Mouse (Mus musculus) retina, postnatal 7 days (tissue): ENCODE results near the gene Rpl3l.

ENCODE experiments used
- DNase-seq: peaks from one replicate; pipeline ENCODE4 v3.0.0-alpha.2; 2012; ENCODE audit warnings: low read depth, low spot score

Gene Rpl3l

DNA sequence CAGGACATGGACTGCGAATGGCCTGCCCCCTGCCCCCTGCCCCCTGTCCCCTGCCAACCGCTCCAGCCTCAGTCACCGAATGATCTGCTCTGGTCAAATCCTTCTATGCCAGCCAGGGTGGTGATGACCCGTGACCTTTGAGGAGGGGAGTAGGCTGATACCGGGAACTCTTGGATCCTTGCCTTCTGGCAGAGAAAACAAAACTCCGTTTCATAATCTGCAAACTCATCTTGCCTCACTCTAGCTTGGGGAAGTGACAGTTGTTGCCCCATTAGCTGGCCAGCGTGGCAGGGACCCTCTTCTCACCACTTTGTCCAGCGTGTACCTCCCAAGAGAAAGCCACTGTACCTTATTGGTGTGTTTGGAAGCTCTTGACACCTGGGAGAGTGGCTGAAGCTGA lies 14.7 kb downstream of the Rpl3l start:
- DNase-seq: no peak

DNA sequence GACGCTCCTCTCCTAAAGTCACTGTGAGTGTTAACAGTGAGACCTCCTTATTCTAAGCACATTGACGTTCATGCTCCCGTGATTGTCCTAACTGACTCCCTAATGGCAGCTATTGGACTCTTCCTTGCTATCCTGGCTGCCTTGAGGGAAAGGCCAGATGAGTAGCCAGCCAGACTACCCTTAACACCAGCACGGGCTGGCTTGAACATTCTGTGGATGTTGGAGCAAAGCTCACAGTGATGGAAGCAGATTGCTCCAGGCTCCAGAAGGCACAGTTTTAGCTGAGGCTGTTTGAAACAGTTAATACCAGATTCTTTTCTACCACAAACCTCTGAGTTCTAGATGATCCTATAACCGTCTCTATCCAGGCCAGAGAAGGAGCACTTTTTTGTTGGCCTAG lies 16.3 kb downstream of the Rpl3l start:
- DNase-seq: no peak

DNA sequence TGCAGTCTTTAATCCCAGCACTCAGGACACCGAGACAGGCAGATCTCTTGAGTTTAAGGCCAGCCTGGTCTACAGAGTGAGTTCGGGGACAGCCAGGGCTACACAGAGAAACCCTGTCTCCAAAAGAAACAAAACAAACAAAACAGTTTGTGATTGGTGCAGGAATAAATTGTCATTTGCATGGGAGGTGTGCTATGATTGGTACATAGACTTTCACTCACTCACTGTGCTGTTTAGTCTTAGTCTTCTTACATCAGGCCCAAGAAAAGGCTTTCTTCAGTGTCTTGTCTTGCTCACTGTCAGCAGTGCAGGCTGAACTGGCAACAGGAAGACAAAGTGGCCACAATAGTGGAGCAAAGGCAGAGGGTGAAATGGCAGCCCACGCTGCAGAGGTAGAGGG lies 16.8 kb downstream of the Rpl3l start:
- no peak for DNase-seq

DNA sequence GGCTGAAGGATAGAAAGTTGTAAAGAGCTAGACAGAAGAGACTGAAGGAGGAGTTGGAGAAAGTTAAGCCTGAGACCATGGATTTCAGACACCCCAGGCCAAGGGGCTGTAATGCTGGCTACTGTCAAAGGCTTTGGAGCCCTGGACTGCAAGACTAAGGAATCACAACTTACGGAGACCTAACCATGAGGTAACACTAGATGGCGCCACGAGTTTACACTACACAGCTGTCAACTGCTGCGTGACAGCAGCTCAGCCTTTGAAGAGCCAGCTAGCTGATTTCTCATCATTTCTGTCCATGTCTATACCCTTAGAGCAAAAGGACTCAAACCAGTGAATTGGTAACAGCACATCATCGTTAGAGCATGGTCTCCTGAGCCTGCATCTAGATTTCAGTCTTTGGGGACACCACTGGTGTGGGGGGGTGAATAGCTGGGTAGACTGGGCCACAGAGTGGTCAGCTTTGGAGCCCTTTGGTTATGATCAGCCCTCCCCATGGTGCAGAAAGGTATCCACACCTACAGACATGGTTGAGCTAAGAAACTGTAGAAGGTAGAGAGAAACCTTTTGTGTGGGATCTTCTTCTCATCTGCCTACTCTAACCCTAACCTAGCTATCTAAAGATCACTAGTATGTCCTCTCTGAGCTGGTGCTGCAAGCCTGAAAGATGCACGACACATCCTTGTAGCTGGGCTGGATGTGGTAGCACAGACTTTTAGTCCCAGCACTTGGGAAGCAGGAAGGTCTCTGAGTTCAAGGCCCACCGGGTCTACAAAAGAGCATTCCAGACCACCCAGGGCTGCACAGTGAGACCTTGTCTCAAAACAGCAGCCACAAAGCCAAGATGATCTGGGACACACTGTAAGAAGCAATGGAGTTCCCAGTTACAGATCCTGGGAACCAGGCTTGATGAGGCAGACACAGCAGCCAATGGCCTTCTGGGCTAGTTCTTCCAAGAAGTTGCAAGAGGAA lies 18.2 kb downstream of the Rpl3l start:
- peak; percentile 80 for DNase-seq

DNA sequence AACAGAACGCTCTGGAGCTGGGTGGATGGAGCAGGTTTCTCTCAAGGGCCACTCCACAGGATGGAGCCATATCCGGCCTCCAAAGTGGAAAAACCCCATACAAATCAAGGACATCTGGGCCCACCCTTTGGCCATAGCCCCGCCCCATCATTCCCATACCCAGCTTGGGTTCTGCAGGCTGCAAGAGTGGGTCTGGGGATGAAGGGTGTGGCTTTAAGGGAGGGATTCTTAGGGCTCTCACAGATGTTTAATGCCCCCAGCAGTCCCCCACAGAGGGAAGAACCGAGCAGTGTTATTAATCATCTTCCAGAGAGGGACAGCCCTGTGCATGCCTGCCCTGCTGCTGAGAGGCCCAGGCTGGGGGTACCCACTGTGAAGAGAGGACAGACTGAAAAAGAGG lies 19.4 kb downstream of the Rpl3l start:
- DNase-seq: no peak

DNA sequence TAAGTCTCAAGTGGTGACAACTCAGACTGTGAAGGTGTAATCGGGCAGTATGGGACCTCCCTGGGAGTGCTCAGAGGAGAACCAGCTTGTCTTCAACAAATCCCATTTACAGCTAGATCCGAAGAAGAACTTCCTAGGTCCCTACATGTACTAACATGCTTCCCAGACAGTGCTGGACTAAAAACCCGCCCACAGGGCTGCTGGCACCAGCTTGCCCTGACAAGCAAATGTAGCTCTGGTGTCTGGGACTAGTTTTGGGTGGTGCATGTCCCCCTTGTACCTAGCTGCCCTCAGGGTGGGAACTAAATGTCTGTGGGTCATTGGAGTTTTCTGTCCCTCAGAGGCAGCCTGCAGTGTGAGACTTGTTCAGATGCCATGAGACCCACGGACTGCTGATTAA lies 23.9 kb downstream of the Rpl3l start:
- DNase-seq: no peak

DNA sequence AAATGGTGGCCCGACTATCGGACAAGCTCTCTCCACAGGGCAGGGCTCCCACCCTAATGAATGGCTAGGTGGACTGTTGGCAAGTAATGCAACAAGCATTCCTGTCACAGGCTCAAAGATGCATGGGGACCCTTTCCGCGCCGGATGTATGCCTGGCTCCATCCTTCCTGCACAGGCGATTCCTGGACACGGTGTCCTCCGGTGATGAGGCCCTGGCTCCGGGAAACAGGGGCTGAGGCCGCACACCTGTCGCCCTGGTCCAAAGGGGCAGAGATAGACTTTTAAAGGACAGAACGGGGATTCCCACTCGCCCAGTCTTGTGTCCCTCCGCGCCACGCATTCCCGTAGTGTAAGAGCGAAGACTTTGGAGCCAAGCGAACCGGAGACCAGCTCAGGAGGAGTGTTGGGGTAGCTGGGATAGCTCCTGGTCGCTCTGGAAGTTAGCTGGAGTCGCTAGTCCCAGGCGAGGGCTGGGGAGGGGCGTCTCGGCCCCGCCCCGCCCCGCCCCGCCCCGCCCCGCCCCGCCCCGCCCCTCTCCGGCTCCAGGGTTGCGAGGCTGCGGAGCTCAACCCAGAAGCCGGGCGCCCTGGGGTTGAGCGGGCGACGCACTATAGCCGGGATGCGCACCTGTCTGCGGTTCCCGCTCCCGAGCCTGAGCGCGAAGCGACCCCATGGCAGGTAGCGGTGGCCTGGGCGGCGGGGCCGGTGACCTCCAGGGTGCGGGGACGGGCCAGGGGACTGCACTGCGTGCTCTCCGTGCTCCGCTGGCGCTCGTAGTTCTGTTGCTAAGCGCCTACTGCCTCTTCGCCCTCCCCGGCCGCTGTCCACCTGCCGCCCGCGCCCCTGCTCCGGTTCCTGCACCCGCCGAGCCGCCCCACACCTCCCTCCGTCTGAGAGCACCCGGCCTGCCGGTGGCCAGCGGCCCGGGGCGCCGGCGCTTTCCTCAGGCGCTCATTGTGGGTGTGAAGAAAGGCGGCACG lies 25.1 kb downstream of the Rpl3l start, which contains the start of gene Hs3st6:
Hs3st6 (plus strand) TSS at position 574 of the 980 bp plus-strand sequence.
- DNase-seq: no peak

DNA sequence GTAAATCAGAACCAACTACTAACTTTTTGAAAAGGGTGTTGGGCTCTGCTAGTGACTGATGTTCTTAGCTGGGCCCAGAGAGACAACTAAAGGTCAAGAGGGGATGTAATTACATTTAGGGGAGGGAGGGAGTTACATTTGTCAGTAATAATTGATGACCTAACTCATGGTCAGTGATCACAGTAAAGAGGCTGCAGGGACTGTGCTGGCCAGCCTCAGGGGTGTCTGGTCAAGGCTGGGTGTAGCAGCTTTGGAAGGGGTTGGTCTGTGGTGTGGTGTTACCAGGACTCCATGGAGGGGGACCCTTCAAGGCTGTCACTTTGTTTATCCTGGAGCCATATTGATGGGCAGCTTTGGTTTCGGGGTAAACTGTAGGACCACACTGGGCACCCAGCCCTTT lies 29.8 kb downstream of the Rpl3l start:
- DNase-seq: no peak

DNA sequence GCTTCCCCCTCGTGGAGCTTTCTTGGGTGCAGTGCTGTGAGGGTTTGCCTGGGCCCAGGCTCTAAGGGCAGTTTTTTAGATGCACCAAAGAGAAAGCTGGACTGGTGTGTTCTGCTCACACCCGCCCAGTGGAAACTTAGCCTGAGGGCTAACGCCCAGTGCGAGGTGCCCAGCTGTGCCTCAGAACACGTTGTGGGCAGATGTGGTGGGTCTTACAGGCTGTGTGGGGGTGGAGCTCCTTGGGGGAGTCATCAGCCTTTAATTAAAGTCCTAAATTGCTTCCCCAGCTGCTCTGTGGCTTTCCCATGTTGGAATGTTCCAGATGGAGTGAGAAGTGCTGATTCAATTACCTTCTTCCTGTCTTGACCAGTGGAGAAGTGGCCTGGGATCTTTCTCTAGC lies 33.5 kb downstream of the Rpl3l start:
- DNase-seq: no peak

DNA sequence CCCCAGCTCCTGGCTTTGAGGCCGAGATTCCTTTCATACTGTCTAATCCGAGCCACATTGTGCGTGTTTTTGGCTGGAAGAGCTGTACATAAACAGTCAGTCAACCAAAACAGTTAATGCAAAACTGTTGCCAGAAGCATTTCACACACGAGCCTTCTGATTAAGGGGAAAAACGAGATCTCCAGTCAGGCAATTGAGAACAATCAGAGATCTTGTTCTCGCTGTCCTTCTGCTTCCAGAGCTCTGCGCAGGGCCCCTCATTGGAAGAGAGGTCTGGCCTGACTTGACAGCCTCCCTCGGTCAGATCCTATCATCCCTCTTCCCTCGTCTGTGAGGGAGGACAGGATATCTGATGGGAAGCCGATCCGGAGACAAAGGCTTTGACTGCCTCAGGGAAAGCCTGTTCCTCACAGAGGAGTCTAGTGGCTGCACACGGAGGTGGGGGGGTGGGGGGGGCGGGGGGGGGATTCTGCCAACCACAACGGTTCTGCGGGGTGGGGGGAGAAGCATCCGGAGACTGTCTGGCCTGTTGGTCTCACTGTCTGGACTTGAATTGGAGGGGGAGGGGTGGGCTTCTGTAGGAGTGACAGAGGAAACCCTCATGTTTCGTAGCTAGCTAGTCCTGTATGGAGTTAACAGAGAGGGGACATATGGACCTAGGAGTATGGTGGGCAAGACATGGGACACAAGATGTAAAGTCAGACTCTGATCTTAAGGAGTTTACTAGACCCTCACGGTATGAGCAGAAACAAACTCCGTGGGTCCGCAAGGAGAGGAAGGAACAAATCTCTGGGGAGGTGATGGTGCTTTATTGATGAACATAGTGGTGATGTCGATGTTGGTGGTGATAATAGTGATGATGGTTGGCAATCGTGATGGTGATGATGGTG lies 37.6 kb downstream of the Rpl3l start:
- DNase-seq: no peak

DNA sequence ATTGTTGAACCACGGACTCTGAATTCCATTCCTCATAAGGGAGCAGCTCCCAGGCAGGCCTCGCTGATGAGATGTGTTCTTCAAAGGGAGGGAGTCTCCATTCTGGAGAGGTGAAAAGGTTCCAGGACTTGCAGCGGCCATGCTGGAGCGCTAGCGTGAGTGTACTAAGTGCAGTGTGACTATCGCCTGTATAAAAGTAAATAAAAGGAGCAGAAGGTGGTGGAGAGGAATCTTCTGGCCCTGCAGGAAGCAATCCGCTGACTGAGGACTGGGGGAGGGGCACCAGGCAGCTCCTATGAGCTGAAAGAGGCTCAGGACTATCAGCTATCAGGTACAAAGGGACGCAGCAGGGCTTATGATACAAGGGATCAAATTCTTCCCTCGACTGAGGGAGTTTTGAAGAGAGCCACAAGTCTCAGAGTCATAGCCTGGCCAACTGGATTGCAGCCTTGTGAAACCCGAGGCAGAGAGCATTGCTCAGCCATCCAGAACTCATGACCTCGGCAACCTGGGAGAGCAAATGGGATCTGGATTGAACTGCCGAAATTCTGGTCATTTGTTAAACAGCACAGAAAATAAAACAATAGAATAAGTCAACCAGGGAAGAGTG lies 38.8 kb downstream of the Rpl3l start:
- no peak for DNase-seq

DNA sequence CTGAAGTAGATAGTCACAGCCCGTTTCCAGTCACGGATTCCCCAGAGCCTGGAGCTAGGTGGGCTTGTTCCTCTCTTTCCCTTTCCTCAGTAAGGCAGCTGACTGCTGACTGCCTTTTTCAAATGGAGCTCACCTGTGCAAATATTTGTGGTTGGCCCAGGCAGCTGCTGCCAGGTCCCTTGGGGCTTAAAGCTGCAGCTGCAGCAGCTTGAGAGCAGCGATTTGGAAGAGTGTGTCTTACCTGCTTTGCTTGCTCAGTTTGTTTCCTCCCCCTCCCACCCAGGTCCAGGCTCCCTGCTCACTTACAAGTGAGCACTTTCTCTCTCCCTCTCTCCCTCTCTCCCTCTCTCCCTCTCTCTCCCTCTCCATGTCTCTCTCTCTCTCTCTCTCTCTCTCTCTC lies 41.5 kb downstream of the Rpl3l start:
- no peak for DNase-seq

DNA sequence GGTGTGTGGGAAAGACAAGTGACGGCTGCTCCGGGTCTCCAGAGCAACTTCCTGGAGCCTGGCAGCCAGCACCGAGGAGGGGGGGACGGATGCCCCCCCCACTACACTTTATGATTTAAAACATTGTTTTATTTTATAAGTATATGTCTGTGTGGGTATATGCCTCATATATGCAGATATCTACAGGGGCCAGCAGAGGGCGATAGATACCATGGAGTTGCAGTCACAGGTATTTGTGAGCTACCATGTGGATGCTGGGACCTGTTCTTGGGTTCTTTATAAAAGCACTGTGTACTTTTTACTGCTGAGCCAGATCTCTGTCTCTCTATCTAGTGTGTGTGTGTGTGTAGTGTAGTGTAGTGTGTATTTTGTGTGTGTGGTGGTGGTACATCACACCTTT lies 45.6 kb downstream of the Rpl3l start:
- no peak for DNase-seq

DNA sequence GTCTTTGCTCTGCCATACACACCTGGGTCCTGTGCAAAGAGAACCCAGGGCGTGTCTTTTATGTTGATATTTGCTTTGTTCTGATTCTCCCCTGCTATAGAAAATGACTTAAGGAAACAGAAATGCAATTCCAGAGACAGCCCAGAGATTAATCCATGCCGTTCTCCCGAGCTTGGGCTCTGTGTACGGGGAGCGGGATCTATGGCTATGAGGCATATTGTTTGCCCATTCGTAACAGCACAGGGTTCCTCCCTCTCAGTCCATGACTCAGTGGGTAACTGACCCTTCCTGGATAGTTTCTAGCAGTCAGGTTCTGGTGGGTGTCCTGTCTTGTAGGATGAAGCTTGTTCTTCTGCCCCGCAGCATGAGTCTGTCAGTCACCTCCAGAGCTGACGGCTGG lies 47.6 kb downstream of the Rpl3l start:
- no peak for DNase-seq

DNA sequence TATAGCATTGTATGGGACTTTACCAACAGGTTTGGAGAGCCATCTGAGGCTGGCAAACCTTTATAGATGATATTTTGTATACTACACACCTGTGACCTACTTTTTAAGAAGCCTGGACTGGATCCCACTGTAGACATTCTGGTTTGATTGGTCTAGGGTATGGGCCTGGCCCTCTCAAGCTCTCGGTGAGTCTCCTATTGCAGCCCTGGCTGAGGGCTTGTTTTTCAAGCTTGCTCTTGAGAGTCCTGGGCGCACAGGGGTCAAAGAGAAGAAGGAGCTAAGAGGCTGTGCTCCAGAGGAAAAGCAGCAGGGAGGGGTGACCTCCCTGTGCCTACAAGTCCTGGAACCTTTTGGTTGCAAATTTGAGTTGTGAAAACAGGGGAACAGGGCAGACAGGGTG lies 49.5 kb downstream of the Rpl3l start:
- DNase-seq: no peak

DNA sequence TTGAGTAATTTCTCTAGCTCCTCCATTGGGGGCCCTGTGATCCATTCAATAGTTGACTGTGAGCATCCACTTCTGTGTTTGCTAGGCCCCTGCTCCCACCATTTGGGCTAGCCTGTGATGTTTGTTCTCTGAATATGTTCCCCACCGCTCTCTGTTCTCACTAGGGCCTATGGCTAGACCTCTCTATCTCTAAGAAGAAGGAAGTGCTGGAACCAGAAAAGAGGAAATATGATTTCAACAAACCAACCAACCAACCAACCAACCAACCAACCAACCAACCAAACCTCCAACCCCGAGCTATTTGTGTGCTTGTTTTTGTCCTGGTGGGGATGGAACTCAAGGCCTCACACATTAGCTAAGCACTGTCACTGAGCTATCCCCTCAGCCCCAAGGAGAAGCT lies 53.2 kb downstream of the Rpl3l start:
- no peak for DNase-seq
